Mouse (Mus musculus) gonadal fat pad, adult 2 months (tissue): ENCODE results near the gene Celsr1. TPM values are rescaled to one million over a fixed set of nuclear protein-coding genes. Genes with fewer than 3 reads are reported as not detected.
"Not testable (repeated sequence)": the region's sequence is repeated elsewhere in the genome, so short reads cannot be mapped to it uniquely, and the experiment has no call there.

Experiments
- DNase-seq: peaks from one replicate; pipeline ENCODE4 v3.0.0-alpha.2; 2012; ENCODE audit warnings: low read depth
- polyA plus RNA-seq: library from polyadenylated mRNA; depleted of rRNA; stranded (reverse); fragments of >200 nt; gene quantifications from 2 replicates; pipeline ENCODE4 v1.2.3, GENCODE M21; 2012

The Celsr1 gene
- polyA plus RNA-seq, 1 experiment: 6.4 TPM

GRCm38 (mm10) chr15:86064191-86064849 is 30.7 kb upstream of the Celsr1 start:
- DNase-seq: no peak

DNA sequence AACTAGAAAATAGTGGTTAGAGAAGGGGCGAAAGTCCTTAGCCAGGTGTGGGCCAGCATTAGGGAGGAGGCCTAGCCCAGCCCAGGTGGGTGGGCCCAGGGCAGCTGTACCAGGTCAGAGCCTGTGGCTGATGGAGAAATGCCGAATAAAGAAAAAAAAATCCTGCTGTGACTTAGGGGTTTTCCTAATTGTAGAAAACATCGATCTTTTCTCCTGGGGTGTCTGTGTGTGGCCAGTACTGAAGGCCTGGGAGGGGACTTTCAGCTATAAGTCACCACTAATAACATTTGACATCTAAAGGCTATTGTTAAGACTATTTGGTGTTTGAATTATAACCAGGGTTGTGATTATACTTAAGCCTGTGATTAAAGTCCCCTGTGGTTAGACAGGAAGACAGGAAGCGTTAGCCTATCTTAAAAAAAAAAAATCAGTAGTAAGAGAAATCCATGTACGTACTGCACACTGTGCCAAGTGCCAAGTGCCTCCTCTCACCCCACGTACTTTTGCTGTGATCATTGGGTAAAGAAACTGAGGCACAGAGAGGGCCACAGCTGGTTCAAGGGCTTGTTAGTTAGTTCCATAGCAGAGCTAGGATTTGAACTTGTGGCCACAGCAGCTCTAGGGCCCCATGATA is 28.4 kb upstream of the Celsr1 start:
- DNase-seq: no peak

DNA sequence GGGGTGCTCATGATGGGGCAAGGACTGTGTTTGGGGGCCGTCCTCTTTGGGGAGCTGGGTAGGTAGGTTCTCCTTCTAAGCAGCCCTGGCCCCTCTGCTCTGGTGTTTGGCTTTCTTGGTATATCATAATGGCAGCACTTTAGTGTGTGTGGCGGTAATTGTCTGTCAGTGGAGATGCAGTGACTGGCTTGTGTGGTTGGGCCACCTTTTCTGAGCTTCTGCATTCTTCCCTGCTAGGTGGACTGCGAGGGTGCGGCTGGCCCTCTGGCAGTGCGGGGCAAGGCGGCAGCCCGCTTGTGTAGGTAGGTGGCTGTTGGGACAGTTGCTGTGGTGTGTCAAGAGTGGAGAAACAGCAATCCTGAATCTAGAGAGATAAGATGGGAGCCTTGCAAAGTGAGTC is 27.6 kb upstream of the Celsr1 start:
- DNase-seq: no peak

GRCm38 (mm10) chr15:86060581-86060980 is 27.0 kb upstream of the Celsr1 start:
- no peak for DNase-seq

- DNase-seq: no peak
Measured at GRCm38 (mm10) chr15:86059835-86060380, 26.3 kb upstream of the Celsr1 start.

GRCm38 (mm10) chr15:86058931-86059834 is 25.6 kb upstream of the Celsr1 start:
- no peak for DNase-seq

GRCm38 (mm10) chr15:86058394-86058915 is 24.9 kb upstream of the Celsr1 start:
- no peak for DNase-seq

GRCm38 (mm10) chr15:86057908-86058307 is 24.3 kb upstream of the Celsr1 start:
- DNase-seq: no peak

DNA sequence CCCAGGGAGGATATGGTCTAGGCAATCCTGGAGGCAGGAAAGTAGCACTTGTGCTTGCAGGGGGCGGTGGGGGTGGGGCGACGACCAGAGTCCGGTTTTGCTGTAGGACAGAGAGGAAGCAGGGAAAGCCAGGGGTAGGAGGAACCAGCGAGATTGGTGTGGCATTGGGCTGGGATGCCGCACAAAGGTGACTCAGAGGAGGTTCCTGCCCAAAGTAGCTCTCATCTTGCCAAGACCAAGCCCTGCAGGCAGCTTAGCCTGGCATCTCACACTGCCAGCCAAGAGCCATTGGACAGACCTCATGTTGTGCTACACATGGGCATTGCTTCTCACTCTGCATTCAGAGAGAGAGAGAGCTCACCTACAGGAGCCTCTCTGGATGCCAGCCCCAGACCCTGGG is 23.8 kb upstream of the Celsr1 start, which contains the start of gene Gramd4:
Gene Gramd4 (plus strand): TSS at position 283 of the 400 bp plus-strand sequence.
- peak; percentile 81 for DNase-seq

GRCm38 (mm10) chr15:86056221-86056760 is 22.7 kb upstream of the Celsr1 start:
- DNase-seq: no peak

GRCm38 (mm10) chr15:86054861-86055260 is 21.3 kb upstream of the Celsr1 start:
- not testable (repeated sequence) for DNase-seq

- no peak for DNase-seq
Measured at GRCm38 (mm10) chr15:86053890-86054536, 20.4 kb upstream of the Celsr1 start.

DNA sequence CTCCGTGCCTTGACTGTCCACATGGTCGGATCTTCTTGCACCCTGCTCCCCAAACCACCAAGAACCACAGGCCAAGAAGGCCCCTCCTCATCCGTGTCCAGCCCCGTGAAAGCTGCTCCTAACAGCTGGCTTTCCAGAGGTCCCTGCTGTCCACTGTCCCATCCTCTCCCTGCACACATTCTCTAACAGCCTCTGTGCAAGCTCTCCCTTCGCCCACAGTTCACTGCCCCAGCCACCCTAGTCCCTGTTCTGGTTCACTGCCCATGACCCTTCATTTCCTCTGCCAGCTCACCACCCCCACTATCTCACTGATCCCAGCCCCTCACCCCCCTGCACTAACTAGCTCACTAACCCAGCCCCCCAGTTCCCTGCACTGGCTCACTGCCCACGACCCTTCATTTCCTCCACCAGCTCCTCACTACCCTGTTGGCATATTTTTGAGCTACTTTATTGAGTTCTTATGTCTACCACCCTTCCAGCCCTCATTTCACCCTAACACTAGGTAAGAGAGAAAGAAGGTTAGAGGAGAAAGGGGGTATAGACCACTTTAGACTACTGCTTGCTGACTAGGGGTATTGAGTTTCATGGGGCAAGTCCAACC is 18.4 kb upstream of the Celsr1 start:
- no peak for DNase-seq

- DNase-seq: no peak
Measured at GRCm38 (mm10) chr15:86051152-86051551, 17.6 kb upstream of the Celsr1 start.

DNA sequence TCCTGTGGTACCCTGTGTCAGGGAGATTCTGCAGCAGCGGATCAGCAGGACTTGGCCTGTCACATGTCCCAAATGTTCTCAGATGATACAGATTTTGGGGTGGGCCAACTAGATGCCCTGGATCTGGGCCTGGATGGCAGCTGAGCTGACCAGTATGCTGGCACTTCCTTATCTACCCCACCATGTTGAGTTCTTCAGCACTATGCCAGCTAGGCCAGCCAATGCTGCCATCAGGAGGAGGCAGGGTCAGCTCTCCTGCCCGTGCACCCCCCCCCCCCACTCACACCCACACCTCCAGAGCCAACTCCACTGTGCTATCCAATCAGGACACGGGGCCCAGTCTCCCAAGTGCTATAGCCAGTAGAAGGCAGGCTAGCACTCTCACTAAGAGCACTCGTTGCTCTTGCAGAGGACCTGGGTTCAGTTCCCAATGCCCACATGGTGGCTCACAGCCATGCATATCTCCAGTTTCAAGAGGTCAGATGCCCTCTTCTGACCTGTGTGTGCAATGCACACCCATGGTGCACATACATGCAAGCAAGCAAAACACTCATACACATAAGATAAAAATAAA is 16.7 kb upstream of the Celsr1 start:
- no peak for DNase-seq

DNA sequence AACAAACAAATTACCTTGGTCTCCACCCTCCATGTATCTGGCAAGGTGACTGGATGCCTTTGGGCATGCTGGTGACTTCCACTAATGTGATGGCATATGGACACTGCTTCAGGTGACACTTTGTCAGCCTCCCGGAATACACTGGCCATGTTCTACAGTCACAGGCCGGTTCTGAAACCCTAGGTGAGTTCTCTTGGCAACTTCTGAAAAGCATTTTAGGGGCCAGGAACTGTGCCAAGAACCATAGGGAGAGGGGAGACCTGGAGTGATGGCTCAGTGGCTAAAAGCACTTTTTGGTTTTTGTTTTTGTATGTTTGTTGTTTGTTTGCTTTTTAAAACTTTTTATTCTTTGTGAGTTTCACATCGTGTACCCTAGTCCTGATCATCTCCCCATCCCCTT is 15.9 kb upstream of the Celsr1 start:
- DNase-seq: no peak

GRCm38 (mm10) chr15:86042364-86042763 is 8.8 kb upstream of the Celsr1 start:
- no peak for DNase-seq

- no peak for DNase-seq
Measured at GRCm38 (mm10) chr15:86041421-86041820, 7.8 kb upstream of the Celsr1 start.

DNA sequence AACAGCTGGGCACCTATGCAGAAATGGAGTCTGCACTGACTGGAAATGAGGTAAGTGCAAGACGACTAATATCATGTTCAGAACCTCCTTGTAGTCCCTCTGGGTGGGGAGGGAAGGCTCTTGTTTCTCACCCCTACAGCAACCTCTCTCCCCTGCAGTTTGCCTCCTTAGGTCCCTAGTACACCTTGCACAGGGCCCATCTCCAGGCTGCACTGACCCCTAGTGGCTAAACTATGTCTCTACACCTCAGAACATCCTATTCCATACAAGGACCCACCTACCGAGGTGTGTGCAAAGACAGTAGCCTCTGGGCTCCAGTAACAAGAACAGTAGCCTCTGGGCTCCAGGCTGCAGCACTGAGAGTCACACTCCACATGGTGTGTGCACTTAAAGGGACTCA is 5.2 kb upstream of the Celsr1 start:
- no peak for DNase-seq

- no peak for DNase-seq
Measured at GRCm38 (mm10) chr15:86035913-86036312, 2.3 kb upstream of the Celsr1 start.
